Mouse (Mus musculus) thymus, adult 2 months (tissue): ENCODE measurements at regions not wholly inside any gene's neighbourhood (a gene's known extent, or its start where the extent isn't known, plus 50 kb on each side); places are given as distances from the start of the nearest gene placed in this dataset.

Experiments used
- CTCF ChIP-seq: fragments of 200-500 bp; IDR thresholded peaks from 2 replicates; pipeline ENCODE4 v1.5.1; 2012; ENCODE audit warnings: mild to moderate bottlenecking, control low read depth, low read length, moderate library complexity, borderline replicate concordance; ENCODE audit not compliant: control insufficient read depth, poor library complexity, insufficient read depth; ENCODE audit errors: extremely low read depth
- POLR2A ChIP-seq: fragments of 200-500 bp; IDR thresholded peaks from 2 replicates; pipeline ENCODE4 v1.6.1; 2012; ENCODE audit warnings: mild to moderate bottlenecking, low read length, control low read depth, moderate library complexity; ENCODE audit not compliant: control insufficient read depth, poor library complexity, insufficient read depth; ENCODE audit errors: extremely low read depth

- no peak for TF ChIP-seq CTCF
- no peak for TF ChIP-seq POLR2A
Measured at GRCm38 (mm10) chr16:9253054-9253453, 423.2 kb downstream of the 1810013L24Rik start.
